Mouse (Mus musculus) gastrocnemius, postnatal 25 days (tissue): ENCODE results near the gene Rufy4. TPM values are rescaled to one million over a fixed set of nuclear protein-coding genes. Genes with fewer than 3 reads are reported as not detected.

Experiments used
- DNase-seq: peaks from one replicate; pipeline ENCODE4 v3.0.0; 2022
- total RNA-seq, 2 experiments: library from RNA; stranded (reverse); gene quantifications; 1 replicate in 1 of 2; 2 replicates in 1 of 2; pipeline ENCODE4 v1.2.3; 2021

The Rufy4 gene
- total RNA-seq, 2 experiments from 2014 or later: 0.16 TPM; not detected in 1

GRCm38 (mm10) chr1:74105660-74106059 is 19.7 kb upstream of the Rufy4 start:
- DNase-seq: peak; percentile 55

DNA sequence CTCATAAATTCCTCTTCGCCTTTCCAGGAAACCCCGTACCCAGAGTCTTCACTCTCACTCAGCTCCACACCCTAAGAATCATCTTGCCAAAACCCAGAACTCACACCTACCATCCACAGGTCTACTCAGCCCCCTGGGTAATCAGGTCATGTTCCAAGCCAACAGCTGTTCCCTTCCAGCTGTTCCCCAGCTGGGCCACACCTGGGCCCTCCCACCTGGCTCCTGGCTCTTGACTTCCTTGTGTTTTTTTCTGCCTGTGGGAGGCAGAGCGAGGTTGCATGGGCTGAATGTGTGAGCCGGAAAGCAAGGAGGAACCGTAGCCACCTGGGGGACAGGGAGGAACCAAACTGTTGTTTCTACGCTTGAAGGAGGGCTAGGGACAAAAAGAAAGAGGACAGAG is 19.1 kb upstream of the Rufy4 start:
- no peak for DNase-seq

GRCm38 (mm10) chr1:74107931-74108618 is 17.3 kb upstream of the Rufy4 start:
- DNase-seq: no peak

- no peak for DNase-seq
Observed at GRCm38 (mm10) chr1:74109670-74110069, 15.7 kb upstream of the Rufy4 start.

GRCm38 (mm10) chr1:74110932-74111695 is 14.2 kb upstream of the Rufy4 start:
- no peak for DNase-seq

GRCm38 (mm10) chr1:74111696-74112030 is 13.7 kb upstream of the Rufy4 start:
- DNase-seq: no peak

DNA sequence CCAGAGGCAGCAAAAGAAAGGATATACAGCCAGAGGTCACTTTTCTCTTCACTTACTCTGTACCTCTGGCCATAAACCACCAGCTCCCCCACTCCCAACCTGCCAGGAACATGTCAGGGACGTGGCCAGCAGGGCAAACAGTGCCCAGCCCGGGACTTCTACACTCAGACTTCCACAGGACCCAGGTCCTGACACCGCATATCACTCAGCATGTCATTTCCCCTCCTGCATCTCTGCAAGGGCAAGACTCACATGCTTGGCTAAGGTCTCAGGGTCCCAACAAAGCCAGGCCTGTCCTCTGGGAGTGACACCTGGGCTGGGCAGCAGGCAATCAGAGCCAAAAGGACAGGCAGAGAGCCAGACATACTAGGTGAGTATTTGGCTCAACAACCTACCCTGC is 12.3 kb upstream of the Rufy4 start:
- no peak for DNase-seq

DNA sequence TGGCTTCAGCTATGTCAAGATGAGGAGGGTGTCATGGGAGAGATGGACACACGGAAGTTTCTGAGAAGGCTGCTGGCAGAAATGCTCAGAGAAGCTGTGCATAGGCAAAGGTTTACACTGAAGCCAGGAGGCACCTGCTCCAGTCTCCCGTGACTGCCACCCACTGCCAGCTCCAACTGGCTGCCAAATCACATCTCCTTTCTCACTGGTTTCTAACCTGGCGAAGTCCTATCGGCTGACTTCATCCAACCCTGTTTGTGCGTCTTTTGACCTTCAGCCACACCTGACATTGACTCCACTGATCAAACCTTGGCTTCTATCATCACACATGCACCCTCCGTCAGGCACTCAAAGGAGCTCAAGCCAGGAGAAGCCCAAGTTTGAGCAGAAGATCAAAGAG is 7.5 kb upstream of the Rufy4 start:
- no peak for DNase-seq

GRCm38 (mm10) chr1:74119115-74119514 is 6.2 kb upstream of the Rufy4 start:
- no peak for DNase-seq

- no peak for DNase-seq
Observed at GRCm38 (mm10) chr1:74121138-74121537, 4.2 kb upstream of the Rufy4 start.

GRCm38 (mm10) chr1:74121821-74122576 is 3.3 kb upstream of the Rufy4 start:
- no peak for DNase-seq

GRCm38 (mm10) chr1:74123215-74123614 is 2.1 kb upstream of the Rufy4 start:
- DNase-seq: no peak

- DNase-seq: peak; percentile 46
Observed at GRCm38 (mm10) chr1:74124021-74124981, 1.0 kb upstream of the Rufy4 start, which contains the start of gene Tns1. TSS of gene Tns1 (minus strand) at chr1:74124449.

- no peak for DNase-seq
Observed at GRCm38 (mm10) chr1:74130883-74131659, 5.7 kb downstream of the Rufy4 start.

- DNase-seq: no peak
Observed at GRCm38 (mm10) chr1:74132011-74132410, 6.7 kb downstream of the Rufy4 start.

DNA sequence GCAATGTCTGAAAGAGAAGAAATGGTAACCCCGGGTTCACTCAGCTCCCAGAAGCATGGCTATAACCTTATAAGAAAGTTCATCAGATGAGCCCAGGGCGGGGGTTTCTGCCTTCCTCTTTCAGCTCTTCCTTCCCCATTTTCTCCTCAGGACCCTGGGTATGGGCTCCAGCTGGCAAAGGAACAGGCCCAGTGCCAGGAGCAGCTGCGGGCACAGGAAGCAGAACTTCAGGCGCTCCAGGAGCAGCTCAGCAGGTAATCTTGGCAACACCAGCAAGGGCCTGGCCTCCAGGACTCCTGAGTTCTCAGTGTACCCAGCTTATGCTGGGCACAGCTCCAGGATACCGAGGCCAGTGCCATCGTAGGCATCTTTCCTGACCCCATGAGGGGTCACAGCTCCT is 8.6 kb downstream of the Rufy4 start:
- peak; percentile 17 for DNase-seq

DNA sequence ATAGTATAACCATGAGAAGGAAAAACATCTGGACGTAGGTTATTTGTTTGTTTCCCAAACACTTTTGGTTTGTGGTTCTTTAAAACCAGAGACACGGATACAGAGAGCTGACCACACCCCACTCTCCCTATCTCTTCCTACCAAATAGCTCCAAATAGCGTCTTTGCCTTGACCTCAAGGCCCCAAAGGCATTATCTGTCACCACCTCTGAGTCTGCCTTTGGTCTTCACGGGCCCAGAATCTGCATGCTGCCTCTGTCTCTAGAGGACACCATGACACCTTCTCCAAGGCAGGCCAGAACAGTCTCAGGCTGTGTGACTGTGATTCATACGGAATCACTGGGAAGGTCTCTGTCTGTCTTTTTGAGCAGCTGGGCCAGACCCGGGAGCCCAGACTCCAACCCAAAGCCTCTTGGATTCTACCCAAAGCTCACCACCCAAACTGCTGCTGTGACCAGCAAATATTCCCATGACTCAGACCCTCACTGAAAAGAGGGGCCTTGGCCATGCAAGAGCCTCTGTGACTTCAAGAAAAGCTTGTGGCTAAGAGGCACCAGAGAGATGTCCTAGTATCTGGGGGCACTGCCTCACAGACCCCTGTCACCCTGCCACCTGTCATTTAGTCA is 10.1 kb downstream of the Rufy4 start:
- no peak for DNase-seq

DNA sequence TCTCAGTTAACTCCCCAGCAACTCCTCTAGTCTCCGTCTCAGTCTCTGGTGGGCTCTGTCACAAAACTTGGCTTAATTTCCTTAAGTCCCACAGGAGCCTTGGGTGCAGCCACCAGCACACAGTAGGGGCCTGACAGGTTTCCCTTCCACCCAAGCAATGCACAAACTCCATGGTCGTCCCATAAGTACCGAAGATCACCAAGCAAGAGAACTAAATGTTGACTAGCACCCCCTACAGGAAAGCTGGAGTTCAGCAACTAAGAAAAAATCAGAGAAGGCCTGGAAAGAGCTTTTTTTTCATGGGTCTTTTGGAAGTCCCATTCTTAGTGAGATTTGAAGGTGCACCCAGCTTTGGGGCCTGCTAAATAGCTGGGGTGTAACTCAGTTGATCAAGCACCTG is 14.1 kb downstream of the Rufy4 start:
- DNase-seq: no peak

DNA sequence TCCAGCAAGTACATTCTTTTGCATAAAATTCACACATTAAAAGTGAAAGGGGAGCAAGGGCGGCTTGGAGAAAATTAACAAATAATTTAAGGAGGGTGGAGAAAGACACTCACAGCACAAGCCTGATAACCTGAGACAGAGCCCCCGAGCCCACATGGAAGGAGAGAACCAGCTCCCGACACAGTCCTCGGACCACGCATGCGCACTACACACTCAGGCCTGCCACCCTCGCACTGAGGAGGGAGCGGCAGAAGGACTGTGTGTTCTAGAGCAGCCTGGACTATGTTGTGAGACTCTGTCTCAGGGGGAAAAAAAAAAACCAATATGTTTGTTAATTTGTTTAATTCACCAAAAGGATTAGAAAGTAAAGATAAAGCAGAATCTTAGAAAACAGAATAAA is 16.4 kb downstream of the Rufy4 start:
- no peak for DNase-seq

GRCm38 (mm10) chr1:74149106-74149885 is 24.0 kb downstream of the Rufy4 start:
- DNase-seq: no peak
